Mouse (Mus musculus) heart, embryonic 14.5 days (tissue): Measurements from ENCODE around the gene Optn. TPM values are rescaled to one million over a fixed set of nuclear protein-coding genes. Genes with fewer than 3 reads are reported as not detected.

Experiments used
- ATAC-seq: fragments of 200-750 bp; cut with Nextera tagmentation; 2 replicates; pipeline ENCODE4 v1.8.0; 2017; ENCODE audit warnings: low read depth, moderate TSS enrichment; ENCODE audit not compliant: insufficient number of reproducible peaks, insufficient read depth, low FRiP score
- H3K27ac ChIP-seq, 2 experiments: fragments of 200-500 bp in 1 of 2; fragments of 300-500 bp in 1 of 2; sonication (generic) in 1 of 2; replicated peaks in 1 of 2; 2 replicates each; pipeline ENCODE4 v1.5.1; 2012 to 2014; ENCODE audit warnings: low read depth in 2 of 2, low read length in 2 of 2, control low read depth in 1 of 2, mild to moderate bottlenecking in 1 of 2, mixed read lengths in 1 of 2; ENCODE audit not compliant: control insufficient read depth in 1 of 2, insufficient read depth in 1 of 2
- H3K27me3 ChIP-seq: fragments of 300-500 bp; sonication (generic); 2 replicates; pipeline ENCODE4 v1.6.1; 2014; ENCODE audit warnings: mild to moderate bottlenecking, low read length, control low read depth; ENCODE audit not compliant: control insufficient read depth, insufficient read depth
- H3K36me3 ChIP-seq: fragments of 300-500 bp; sonication (generic); 2 replicates; pipeline ENCODE4 v1.6.1; 2014; ENCODE audit warnings: mild to moderate bottlenecking, control low read depth, low read length, mixed read lengths; ENCODE audit not compliant: control insufficient read depth, insufficient read depth
- H3K4me1 ChIP-seq, 2 experiments: fragments of 200-500 bp in 1 of 2; fragments of 300-500 bp in 1 of 2; sonication (generic) in 1 of 2; 2 replicates each; pipeline ENCODE4 v1.6.1; 2012 to 2014; ENCODE audit warnings: low read length in 2 of 2, control low read depth in 1 of 2, mixed read lengths in 1 of 2; ENCODE audit not compliant: control insufficient read depth in 2 of 2, insufficient read depth in 2 of 2
- H3K4me2 ChIP-seq: fragments of 300-500 bp; sonication (generic); 2 replicates; pipeline ENCODE4 v1.6.1; 2014; ENCODE audit warnings: mild to moderate bottlenecking, low read length
- H3K4me3 ChIP-seq, 2 experiments: fragments of 200-500 bp in 1 of 2; fragments of 300-500 bp in 1 of 2; sonication (generic) in 1 of 2; 2 replicates each; pipeline ENCODE4 v1.5.1; 2012 to 2014; ENCODE audit warnings: low read length in 2 of 2, mild to moderate bottlenecking in 2 of 2, control low read depth in 1 of 2, low read depth in 1 of 2, moderate library complexity in 1 of 2; ENCODE audit not compliant: control insufficient read depth in 1 of 2, insufficient read depth in 1 of 2
- H3K9ac ChIP-seq: fragments of 300-500 bp; sonication (generic); 2 replicates; pipeline ENCODE4 v1.6.1; 2014; ENCODE audit warnings: mild to moderate bottlenecking, low read length
- H3K9me3 ChIP-seq: fragments of 300-500 bp; sonication (generic); 2 replicates; pipeline ENCODE4 v1.6.1; 2016; ENCODE audit warnings: low read length, control low read depth; ENCODE audit not compliant: control insufficient read depth
- WGBS: fragments of 180-500 bp; shearing (Covaris S2); extraction: QIAGEN DNeasy Blood & Tissue Kit; methylation state at CpG from one replicate; pipeline ENCODE4 v1.1.7; 2014; 5-methylcytosine and 5-hydroxymethylcytosine counted together
- polyA plus RNA-seq: library from polyadenylated mRNA; unstranded; fragments of >200 nt; fragmentation: Nextera tagmentation; extraction: Ambion mirVana; gene quantifications from 2 replicates; pipeline ENCODE4 v1.2.1, GENCODE M21; 2014

Optn gene
- polyA plus RNA-seq, 1 experiment from 2014 or later, result 14.8 TPM

DNA sequence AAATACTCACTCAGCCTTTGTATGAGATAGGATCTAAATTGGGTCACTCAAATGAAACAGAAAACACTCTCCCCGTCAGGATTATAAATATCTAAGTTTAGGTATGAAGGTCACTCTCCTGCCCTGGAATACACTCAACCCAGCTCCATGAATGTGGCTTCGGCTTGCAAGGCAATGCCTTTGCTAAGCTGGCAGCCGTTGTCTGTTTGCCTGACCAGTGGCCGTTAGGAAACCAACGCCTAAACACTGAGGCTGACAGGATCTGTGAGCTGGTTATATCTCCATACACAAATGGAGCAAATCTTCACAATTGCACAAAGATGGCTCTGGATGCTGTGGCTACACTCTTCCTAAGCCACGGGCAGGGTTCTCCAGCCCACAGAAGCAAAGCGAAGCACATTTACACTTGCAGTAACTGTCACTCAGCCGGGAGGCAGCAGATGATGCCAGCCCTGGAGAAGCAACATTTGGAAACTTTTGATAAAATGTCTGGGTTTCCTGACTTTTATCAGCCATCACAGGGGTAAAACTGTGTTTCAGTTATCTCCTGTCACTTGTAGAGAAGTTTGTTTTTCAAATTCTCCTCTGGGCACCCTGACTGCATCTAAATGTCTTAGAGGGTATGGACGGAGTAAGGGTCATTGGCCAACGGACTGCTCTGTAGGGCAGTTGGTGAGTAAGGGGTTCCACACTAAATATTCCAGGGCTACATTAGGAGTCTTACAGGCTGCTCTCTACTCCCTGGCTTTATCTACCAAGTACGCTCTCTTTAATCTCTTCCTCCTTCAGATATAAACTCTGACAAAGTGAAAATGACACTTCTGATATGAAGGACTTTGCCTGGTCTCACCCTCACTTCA, 21.0 kb downstream of the Optn start:
- WGBS, result 52% methylated on average over 11 of the region's 11 CpGs
- H3K9me3 ChIP-seq, result no peaks in the 10 kb centered on the region
- H3K27me3 ChIP-seq, result no peaks in the 10 kb centered on the region
- H3K4me3 ChIP-seq, result no peak overlapping the region
- H3K27ac ChIP-seq, result no peak overlapping the region
- no peak for ATAC-seq
- peaks cover 7 to 14% of the 10 kb centered on the region in 2 experiments; a peak in 3 of 4 replicates for H3K4me1 ChIP-seq
- no peak overlapping the region for H3K4me2 ChIP-seq
- no peak overlapping the region for H3K9ac ChIP-seq
- peaks cover 16% of the 10 kb centered on the region for H3K36me3 ChIP-seq

GRCm38 (mm10) chr2:5041854-5042253, 22.0 kb downstream of the Optn start:
- peaks cover 22% of the 10 kb centered on the region for H3K36me3 ChIP-seq
- 78% methylated on average over 5 of the region's 5 CpGs for WGBS
- no peak overlapping the region for H3K27ac ChIP-seq
- no peaks in the 10 kb centered on the region for H3K27me3 ChIP-seq
- no peaks in the 10 kb centered on the region for H3K9me3 ChIP-seq
- peaks cover 7 to 14% of the 10 kb centered on the region in 2 experiments; a peak in 3 of 4 replicates for H3K4me1 ChIP-seq
- H3K4me2 ChIP-seq, result no peak overlapping the region
- H3K4me3 ChIP-seq, result no peak overlapping the region
- no peak overlapping the region for H3K9ac ChIP-seq
- ATAC-seq, result no peak

GRCm38 (mm10) chr2:5040281-5041161, 23.3 kb downstream of the Optn start:
- no peaks in the 10 kb centered on the region for H3K9me3 ChIP-seq
- H3K4me2 ChIP-seq, result no peak overlapping the region
- H3K4me1 ChIP-seq, result peaks cover 7 to 14% of the 10 kb centered on the region in 2 experiments; a peak in 3 of 4 replicates
- no peaks in the 10 kb centered on the region for H3K27me3 ChIP-seq
- H3K27ac ChIP-seq, result no peak overlapping the region
- WGBS, result 85% methylated on average over 12 of the region's 12 CpGs
- H3K9ac ChIP-seq, result no peak overlapping the region
- peaks cover 25% of the 10 kb centered on the region for H3K36me3 ChIP-seq
- H3K4me3 ChIP-seq, result no peak overlapping the region
- no peak for ATAC-seq

- Histone ChIP-seq H3K4me2 (no peak overlapping the region), H3K9ac (no peak overlapping the region), H3K36me3 (peaks cover 25% of the 10 kb centered on the region), H3K27ac (no peak overlapping the region), H3K9me3 (no peaks in the 10 kb centered on the region), H3K27me3 (no peaks in the 10 kb centered on the region), H3K4me3 (no peak overlapping the region), H3K4me1 (peaks cover 7 to 14% of the 10 kb centered on the region in 2 experiments; a peak in 3 of 4 replicates)
- 75% methylated on average over 13 of the region's 13 CpGs for WGBS
- ATAC-seq, result no peak
Measured at GRCm38 (mm10) chr2:5039350-5040170, 24.3 kb downstream of the Optn start.

DNA sequence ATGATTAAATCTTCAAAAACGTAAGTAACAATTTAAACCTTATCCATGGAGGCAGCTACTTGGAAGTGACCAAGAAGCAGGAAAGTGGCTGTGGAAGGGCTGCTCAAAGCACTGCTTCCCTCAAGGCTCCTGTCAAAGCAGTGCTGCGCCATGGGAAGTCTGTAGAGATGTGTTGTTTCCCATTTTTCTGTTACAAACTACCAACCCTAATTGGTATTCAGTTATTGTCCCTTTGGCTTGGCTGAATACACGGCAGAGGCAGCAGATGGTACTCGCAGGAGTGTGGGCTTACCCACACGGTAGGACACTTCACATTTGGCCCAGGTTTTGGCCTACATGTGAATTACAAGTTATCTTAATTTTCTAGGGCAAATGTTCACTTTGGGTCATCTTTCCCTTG, 25.5 kb downstream of the Optn start:
- H3K36me3 ChIP-seq, result peaks cover 25% of the 10 kb centered on the region
- no peak overlapping the region for H3K27ac ChIP-seq
- H3K4me3 ChIP-seq, result no peak overlapping the region
- no peak overlapping the region for H3K4me2 ChIP-seq
- H3K9me3 ChIP-seq, result no peaks in the 10 kb centered on the region
- 86% methylated on average over 5 of the region's 5 CpGs for WGBS
- no peak for ATAC-seq
- peaks cover 4 to 11% of the 10 kb centered on the region in 2 experiments for H3K4me1 ChIP-seq
- no peak overlapping the region for H3K9ac ChIP-seq
- no peaks in the 10 kb centered on the region for H3K27me3 ChIP-seq

- 60% methylated on average over 3 of the region's 3 CpGs for WGBS
- H3K27ac ChIP-seq, result no peak overlapping the region
- no peaks in the 10 kb centered on the region for H3K9me3 ChIP-seq
- no peak for ATAC-seq
- H3K4me1 ChIP-seq, result peaks cover 3 to 6% of the 10 kb centered on the region in 2 experiments; a peak in 2 of 4 replicates
- no peak overlapping the region for H3K4me3 ChIP-seq
- H3K36me3 ChIP-seq, result peaks cover 25% of the 10 kb centered on the region
- no peaks in the 10 kb centered on the region for H3K27me3 ChIP-seq
- H3K9ac ChIP-seq, result no peak overlapping the region
- no peak overlapping the region for H3K4me2 ChIP-seq
Measured at GRCm38 (mm10) chr2:5037390-5037789, 26.5 kb downstream of the Optn start.
